Mouse (Mus musculus) heart, postnatal 14 days (tissue): ENCODE measurements around the gene Ralgapa2. TPM values are rescaled to one million over a fixed set of nuclear protein-coding genes. Genes with fewer than 3 reads are reported as not detected.
A peak's percentile ranks its signal among the peaks of the same experiment; 100 is the strongest.

Experiments
- DNase-seq, 2 experiments: peaks; one replicate each; pipeline ENCODE4 v3.0.0; 2021 to 2022
- intact Hi-C: fragments of 180-260 bp; cut with DNase I; formaldehyde crosslinking; loops from one replicate; pipeline ENCODE4 v1.15.1; 2025
- total RNA-seq, 2 experiments: library from RNA; stranded (reverse); gene quantifications; 2 replicates each; pipeline ENCODE4 v1.2.3; 2021

The Ralgapa2 gene
- total RNA-seq, 2 experiments from 2014 or later, result 39.5 to 48.0 TPM

GRCm38 (mm10) chr2:146278381-146278780 lies 233.8 kb downstream of the Ralgapa2 start:
- DNase-seq, result peak; percentile 16 to 22
- intact Hi-C loops, result no loop called here

DNA sequence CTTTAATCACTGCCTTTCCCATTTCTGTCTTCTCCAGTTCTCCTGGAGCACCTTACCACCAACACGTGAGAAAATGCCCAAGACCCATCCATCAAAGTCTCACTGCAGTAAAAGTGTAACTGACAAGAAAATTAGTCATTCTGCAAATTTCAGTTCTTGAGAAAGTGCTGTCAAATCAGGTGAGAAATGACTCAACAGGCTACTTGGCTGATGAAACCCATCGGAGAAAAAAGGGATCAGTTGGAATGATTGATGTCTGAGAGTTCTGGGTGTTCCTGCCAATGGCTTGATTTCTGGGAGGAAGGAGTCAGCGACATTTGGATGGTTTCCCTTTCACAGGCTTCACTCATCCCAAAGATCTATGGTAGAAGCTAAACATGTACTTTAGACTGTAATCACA lies 245.6 kb downstream of the Ralgapa2 start:
- no peak for DNase-seq
- intact Hi-C loops, result no loop called here

DNA sequence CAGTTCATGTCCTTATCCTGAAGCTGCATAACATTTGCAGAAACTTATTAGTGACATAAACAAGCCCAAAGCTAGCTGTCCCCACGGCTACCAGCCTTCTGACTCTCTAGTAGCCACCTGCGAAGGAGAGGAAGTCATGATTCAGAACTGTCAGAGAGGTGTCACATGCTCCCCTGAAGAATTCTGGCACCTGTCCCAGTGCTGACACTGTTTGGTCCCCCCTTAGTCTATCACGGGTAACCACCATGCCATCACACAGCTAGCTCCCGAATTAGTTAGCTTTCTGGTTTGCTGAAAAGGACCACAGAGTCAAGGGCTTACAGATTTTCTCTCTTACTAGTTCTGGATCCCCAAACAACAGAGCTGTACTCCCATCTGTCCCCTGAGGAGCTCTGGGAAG lies 247.1 kb downstream of the Ralgapa2 start:
- intact Hi-C loops, result no loop called here
- DNase-seq, result peak in 1 of 2 experiments; percentile 30

- intact Hi-C loops, result no loop called here
- DNase-seq, result no peak
Measured at GRCm38 (mm10) chr2:146262966-146263365, 249.2 kb downstream of the Ralgapa2 start.

GRCm38 (mm10) chr2:146262215-146262614 lies 249.9 kb downstream of the Ralgapa2 start:
- no peak for DNase-seq
- intact Hi-C loops, result no loop called here

DNA sequence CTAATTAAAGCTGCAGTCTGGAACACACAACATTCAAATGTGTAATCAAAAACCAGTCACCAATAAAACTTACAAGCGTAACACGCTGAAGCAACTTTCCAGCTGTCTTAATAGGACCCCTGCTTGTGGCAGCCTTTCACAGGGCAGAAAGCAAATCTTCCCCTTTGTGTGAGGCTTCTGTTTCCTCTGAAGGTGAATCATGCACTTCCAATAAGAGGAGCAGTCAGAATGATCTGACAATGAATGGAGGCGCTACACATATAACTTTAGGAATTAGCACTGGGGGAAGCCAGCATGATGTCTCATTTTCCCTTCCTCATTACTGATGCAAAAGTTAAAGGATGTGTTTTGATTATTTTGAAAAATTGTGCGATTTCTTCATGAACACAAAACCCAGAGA lies 251.0 kb downstream of the Ralgapa2 start:
- intact Hi-C loops, result no loop called here
- no peak for DNase-seq

DNA sequence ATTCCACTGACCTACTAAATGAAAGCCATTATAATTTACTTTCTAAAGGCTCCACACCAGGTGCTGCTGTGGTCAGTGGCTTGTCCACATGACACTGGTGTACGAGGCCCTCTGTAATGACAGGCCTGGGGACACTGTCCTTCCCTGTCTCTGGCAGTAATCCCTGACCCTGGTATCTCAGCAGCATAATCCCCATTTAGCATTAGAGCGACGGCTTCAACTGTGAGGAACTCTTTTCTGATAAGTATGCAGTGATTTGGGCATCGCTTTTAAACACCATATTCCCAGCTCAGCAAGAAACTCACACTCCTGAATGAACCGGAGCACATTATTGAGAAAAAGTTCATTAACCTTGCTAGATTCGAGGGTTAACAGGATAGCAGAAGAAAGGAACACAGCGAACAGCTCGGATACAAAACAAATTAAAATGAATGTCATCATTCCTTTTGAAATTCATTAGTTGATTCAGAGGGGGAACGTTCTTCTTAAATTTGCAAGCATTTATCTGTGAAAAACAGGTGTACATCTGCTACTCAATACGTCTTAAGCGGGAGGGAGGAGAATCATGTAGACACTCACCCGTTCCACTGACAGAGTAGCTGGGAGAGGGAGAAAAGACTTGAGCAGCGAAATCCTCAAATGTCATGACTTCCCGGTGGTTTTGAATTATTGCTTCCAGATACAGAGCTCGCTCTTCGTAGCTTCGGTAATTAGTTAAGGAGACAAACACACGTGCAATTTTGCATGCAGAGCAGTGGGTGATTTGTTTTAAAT lies 252.2 kb downstream of the Ralgapa2 start:
- intact Hi-C loops, result loop anchor here (10.0 kb wide), 1 partner anchor 305 kb away; no protein-coding TSS in a partner anchor
- no peak for DNase-seq

DNA sequence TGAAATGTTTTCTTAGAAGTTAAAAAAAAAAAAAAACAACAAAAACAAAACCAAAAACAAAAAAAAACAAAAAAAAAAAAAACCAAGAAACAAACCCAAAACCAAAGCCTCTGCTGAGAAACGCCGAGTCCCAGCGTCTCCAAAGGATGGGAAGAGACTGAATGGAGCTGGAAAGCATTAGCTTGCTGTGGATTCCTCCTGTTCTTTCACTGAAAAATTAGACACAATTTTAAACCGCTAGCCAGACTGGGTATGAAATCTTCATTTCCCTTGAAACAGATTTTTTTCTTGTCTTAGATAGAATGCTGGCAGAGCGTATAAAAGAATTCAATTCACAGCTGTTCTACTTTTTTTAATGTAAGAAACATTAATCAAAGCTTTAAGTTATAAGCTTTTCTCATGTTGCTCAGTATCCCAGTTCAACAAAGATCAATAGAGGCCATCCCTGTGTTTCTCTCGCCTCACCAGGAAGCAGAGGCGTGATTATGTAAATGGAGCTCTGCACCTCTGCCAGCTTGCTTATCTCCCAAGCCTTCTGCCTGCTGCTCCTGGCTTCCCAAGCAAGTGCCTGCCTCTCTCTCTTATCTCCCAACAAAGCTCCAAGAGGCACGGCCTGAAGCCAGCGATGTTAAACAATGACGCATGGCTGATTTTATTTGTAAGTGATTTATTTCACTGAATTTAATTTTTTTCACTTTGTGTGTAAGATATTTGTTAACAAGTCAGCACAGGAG lies 253.2 kb downstream of the Ralgapa2 start:
- intact Hi-C loops, result loop anchor here (10.0 kb wide), 1 partner anchor 304 kb away; no protein-coding TSS in a partner anchor

GRCm38 (mm10) chr2:146257609-146258008 lies 254.5 kb downstream of the Ralgapa2 start:
- DNase-seq, result no peak
- intact Hi-C loops, result loop anchor here (10.0 kb wide), 1 partner anchor 303 kb away; no protein-coding TSS in a partner anchor

More for the DNA sequence above, 253.2 kb downstream of the Ralgapa2 start:
- DNase-seq, result peak; percentile 19 to 37

GRCm38 (mm10) chr2:146257037-146257436 lies 255.1 kb downstream of the Ralgapa2 start:
- intact Hi-C loops, result loop anchor here (10.0 kb wide), 1 partner anchor 302 kb away; no protein-coding TSS in a partner anchor
- peak in 1 of 2 experiments; percentile 6 for DNase-seq

- intact Hi-C loops, result loop anchor here (10.0 kb wide), 1 partner anchor 302 kb away; no protein-coding TSS in a partner anchor
Measured at GRCm38 (mm10) chr2:146256321-146256875, 255.7 kb downstream of the Ralgapa2 start.

DNA sequence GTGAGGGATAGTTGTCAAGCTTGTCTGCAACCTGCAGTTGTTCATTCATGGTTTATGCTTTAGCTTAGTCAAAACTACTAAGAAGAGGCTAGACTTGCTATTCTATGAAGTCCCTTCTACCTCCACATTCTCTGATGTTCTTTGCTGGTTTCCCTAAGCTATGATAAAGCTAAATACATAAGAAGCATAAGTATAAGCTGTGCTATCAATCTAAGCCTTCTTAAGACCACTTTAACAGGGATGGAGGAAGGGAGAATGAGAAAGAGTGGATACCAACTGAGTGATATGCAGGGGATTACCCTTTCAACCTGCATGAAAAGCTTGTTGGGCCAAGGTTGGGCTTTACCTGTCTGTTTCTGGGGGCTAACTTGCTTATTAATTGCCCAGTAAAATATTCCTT lies 256.5 kb downstream of the Ralgapa2 start:
- DNase-seq, result no peak
- intact Hi-C loops, result loop anchor here (10.0 kb wide), 1 partner anchor 301 kb away; no protein-coding TSS in a partner anchor

More at GRCm38 (mm10) chr2:146256321-146256875, 255.7 kb downstream of the Ralgapa2 start:
- DNase-seq, result peak in 1 of 2 experiments; percentile 12

DNA sequence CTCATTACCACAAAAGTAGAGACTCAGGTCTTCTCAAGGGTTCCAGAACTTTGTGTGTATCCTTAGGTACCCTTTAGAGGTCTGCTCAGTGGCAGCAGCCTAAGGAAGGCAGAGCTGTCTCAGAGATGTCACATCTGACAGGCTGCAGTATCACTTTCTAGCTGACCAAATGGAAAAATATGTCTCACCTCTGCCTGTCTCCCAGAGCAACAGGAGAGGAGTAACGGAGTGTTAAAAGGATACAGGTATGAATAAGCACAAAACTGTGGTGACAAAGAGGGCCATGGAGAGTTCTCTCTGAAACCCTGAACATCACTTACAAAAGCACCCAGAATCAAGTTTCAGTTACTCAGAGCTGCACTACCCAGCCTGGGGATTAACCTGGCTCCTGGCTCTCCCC lies 257.8 kb downstream of the Ralgapa2 start:
- DNase-seq, result no peak
- intact Hi-C loops, result loop anchor here (10.0 kb wide), 1 partner anchor 300 kb away; no protein-coding TSS in a partner anchor

- intact Hi-C loops, result loop anchor here (10.0 kb wide), 1 partner anchor 296 kb away; no protein-coding TSS in a partner anchor
- DNase-seq, result no peak
Measured at GRCm38 (mm10) chr2:146250236-146250904, 261.8 kb downstream of the Ralgapa2 start.

DNA sequence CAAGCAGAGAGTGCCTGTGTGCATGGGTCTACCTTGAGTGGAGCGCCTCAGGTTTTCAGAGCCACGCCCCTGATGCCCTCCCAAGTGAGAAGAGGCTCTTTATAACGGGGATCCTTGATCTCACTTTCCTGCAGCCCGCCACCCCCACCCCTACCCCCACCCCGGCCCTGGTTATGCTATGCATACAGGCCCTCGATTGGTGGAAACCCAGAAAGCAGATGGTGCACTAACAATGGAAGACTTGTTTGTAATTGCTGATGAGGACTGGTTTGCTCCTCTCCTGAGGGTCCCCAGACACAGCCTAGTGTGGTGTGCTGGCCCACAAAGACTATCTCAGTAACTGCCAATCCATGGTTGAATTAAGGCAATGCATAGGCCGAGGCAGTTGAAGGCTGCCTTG lies 263.1 kb downstream of the Ralgapa2 start:
- intact Hi-C loops, result no loop called here
- no peak for DNase-seq

DNA sequence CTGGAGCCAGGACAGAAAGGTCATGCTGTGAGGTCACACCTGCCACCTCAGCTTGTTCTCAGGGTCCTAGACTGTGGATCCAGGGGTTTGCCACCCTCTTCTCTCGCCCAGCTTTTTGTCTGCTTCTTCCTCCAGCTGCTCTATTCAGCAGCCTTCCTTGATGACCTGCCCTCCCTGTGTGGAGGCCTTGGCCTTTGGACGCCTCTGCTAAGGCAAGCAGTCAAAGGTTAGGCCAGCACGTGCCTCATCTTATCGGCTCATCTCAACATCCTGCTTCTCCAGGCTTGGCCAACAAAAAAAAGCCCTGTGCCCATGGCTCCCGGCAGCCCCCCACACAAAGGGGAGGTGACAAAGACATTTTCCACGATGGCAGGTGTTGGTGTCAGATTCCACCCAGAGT lies 264.6 kb downstream of the Ralgapa2 start:
- intact Hi-C loops, result no loop called here
- no peak for DNase-seq

DNA sequence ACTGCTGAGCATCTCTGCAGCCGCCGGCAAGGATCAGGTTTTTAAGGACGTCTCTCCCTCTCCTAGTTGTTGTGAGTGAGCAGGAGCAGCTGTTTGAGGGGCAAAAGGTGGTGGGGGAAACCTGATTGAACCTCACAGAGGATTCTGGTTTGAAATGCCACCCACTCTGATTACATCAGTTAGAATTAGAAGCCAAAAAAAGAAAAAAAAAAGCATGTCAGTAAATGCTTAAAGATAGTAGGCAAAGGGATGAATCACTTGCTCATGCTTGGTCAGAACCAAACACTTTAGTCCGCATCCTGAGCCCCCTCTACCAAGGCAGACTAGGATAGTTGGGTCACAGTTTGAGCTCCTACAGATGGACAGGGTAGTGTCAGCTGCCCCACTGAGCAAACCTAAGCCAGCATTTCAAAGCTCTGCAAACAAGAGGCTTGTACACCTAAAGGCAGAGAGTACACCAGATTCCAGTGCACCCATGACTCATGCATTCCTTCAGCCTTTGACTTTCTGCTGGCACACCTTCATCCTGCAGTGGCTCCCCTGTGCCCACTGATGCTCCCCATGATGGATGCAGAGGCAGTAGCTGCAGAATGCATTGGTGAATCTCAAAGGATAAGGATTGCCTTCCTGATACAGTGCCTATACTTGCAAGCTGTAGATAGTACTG lies 265.6 kb downstream of the Ralgapa2 start:
- intact Hi-C loops, result no loop called here
- no peak for DNase-seq

- no peak for DNase-seq
- intact Hi-C loops, result no loop called here
Measured at GRCm38 (mm10) chr2:146245401-146245800, 266.7 kb downstream of the Ralgapa2 start.

- no peak for DNase-seq
- intact Hi-C loops, result no loop called here
Measured at GRCm38 (mm10) chr2:146244049-146244448, 268.1 kb downstream of the Ralgapa2 start.
